In the genomic region with DNA sequence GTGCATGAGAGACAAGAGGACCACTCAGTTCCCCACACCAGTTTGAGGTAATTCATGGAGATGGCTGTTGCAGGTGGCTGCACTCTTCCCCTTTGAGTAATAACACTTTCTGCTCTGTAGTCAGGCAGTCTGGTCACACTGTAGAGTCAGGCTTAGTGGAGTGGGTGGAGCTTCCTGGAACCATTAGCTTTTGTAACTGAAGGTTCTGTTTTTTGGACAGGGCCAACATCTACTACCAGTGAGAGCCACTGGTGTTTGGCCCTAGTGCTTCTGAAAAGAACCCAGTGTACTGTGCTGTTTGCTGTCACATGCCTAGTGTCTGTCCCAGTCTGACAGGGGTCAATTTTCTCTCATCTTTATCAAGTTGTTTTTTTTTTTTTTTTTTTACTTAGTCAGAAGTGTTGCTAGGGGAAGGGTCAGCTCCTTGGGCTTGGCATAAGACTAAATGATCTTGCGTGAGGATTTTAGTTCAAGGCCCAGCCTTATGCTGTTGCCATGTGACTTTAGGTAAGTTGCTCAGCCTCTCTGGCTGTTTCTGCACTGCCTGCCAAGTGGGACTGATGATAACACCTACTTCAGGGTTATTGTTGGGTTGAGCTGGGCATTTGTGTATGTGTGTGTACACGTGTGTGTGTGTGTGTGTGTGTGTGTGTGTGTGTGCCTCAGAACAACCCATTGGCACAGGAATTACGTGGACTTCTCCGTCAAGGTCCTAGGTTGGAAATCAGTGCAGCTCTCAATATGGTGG, we compare ENCODE assay signal across 1 mouse cellular context.
TF ChIP-seq lines count a peak whose summit lies in the region.

No protein-coding gene starts in this region.

TF ChIP-seq in CH12.LX, 34 proteins besides CTCF, POLR2A, EP300 and RAD21:
- TF ChIP-seq ETS1 (conservative IDR thresholded peaks at IDR 0.05; ENCODE audit: low read depth, low read length) (0 out of 2 replicates have a peak, but pooled peaks have one; percentile 15), ZKSCAN1 (IDR thresholded peaks at IDR 0.05; ENCODE audit: borderline replicate concordance, low read depth, low read length) (no peak), ZNF384 (IDR thresholded peaks at IDR 0.05; ENCODE audit: low read depth, low read length) (peak; percentile 14; the same call in 1 of the 2 replicates)
